Mouse (Mus musculus) heart, embryonic 11.5 days (tissue): Measurements from ENCODE around the gene Ms4a2. TPM values are rescaled to one million over a fixed set of nuclear protein-coding genes. Genes with fewer than 3 reads are reported as not detected.

Experiments
- ATAC-seq: fragments of 200-750 bp; cut with Nextera tagmentation; replicated peaks from 2 replicates; pipeline ENCODE4 v1.8.0; 2017; ENCODE audit warnings: moderate library complexity; ENCODE audit not compliant: insufficient number of reproducible peaks, low FRiP score, low TSS enrichment
- H3K27ac ChIP-seq: fragments of 300-500 bp; sonication (generic); 2 replicates; pipeline ENCODE4 v1.5.1; 2014; ENCODE audit warnings: mild to moderate bottlenecking, low read depth, low read length
- H3K27me3 ChIP-seq: fragments of 300-500 bp; sonication (generic); 2 replicates; pipeline ENCODE4 v1.6.1; 2014; ENCODE audit warnings: mild to moderate bottlenecking, low read length, mixed read lengths; ENCODE audit not compliant: control insufficient read depth, insufficient read depth
- H3K36me3 ChIP-seq: fragments of 300-500 bp; sonication (generic); 2 replicates; pipeline ENCODE4 v1.6.1; 2014; ENCODE audit warnings: mild to moderate bottlenecking, low read length, moderate library complexity, mixed read lengths; ENCODE audit not compliant: control insufficient read depth, insufficient read depth
- H3K4me1 ChIP-seq: fragments of 300-500 bp; sonication (generic); 2 replicates; pipeline ENCODE4 v1.6.1; 2014; ENCODE audit warnings: low read length; ENCODE audit not compliant: control insufficient read depth, insufficient read depth
- H3K4me2 ChIP-seq: fragments of 300-500 bp; sonication (generic); 2 replicates; pipeline ENCODE4 v1.6.1; 2014; ENCODE audit warnings: mild to moderate bottlenecking, moderate library complexity
- H3K4me3 ChIP-seq: fragments of 300-500 bp; sonication (generic); 2 replicates; pipeline ENCODE4 v1.5.1; 2014; ENCODE audit warnings: low read depth, low read length
- H3K9ac ChIP-seq: fragments of 300-500 bp; sonication (generic); 2 replicates; pipeline ENCODE4 v1.6.1; 2014; ENCODE audit warnings: mild to moderate bottlenecking, low read depth, low read length, moderate library complexity
- H3K9me3 ChIP-seq: fragments of 300-500 bp; sonication (generic); replicated peaks from 2 replicates; pipeline ENCODE4 v1.6.1; 2016; ENCODE audit warnings: low read length; ENCODE audit not compliant: control insufficient read depth
- WGBS: fragments of 180-500 bp; shearing (Covaris S2); extraction: QIAGEN DNeasy Blood & Tissue Kit; methylation state at CpG from one replicate; pipeline ENCODE4 v1.1.7; 2014; ENCODE audit not compliant: insufficient replicate concordance; 5-methylcytosine and 5-hydroxymethylcytosine counted together
- polyA plus RNA-seq: library from polyadenylated mRNA; unstranded; fragments of >200 nt; fragmentation: Nextera tagmentation; extraction: Ambion mirVana; gene quantifications from 2 replicates; pipeline ENCODE4 v1.2.1, GENCODE M21; 2014

Gene Ms4a2
- polyA plus RNA-seq, 1 experiment from 2014 or later = 0.24 TPM

DNA sequence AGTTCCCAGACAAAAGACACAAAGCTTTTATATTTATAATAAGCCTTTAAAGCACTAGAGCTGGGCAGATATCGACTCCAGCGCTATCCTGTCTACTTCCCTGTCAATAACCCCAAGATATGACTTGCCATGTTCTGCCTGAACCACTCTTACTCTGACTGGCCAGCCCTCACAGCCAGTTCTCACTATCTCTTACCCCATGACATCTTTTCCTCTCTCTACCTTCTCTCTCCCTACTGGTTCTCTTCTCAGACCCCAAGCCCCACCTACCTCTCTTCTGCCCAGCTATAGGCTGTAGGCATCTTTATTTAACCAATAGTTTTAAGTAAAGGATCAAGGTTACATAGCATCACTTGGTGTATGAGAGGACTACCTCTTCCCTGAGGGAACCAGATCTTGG, 10.8 kb upstream of the Ms4a2 start:
- Histone ChIP-seq H3K4me3 (no peak overlapping the region), H3K4me1 (no peaks in the 10 kb centered on the region), H3K27ac (no peak overlapping the region), H3K27me3 (no peaks in the 10 kb centered on the region), H3K9ac (no peak overlapping the region), H3K9me3 (no peaks in the 10 kb centered on the region), H3K36me3 (no peaks in the 10 kb centered on the region), H3K4me2 (no peak overlapping the region)
- 59% methylated on average over 2 of the region's 2 CpGs for WGBS
- no peak for ATAC-seq

DNA sequence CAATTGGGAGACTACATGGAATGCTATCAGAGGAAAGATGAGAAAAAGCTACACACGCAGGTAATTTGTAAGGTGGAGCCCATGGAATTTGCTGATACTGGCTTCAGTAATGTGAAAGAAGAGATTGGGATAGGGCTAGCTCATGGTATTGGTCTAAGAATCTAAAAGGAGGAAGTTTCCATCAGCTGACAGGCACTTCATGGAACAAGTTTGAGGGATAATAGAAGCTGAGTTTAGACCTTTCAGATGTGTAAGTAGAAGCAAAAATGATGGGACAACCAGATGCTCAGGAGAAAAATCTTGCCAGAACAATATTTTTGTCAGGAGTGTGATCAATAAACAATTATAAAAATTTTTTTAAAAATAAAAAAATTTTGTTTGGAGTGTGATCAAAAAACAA, 10.2 kb upstream of the Ms4a2 start:
- no peak for ATAC-seq
- H3K27me3 ChIP-seq = no peaks in the 10 kb centered on the region
- WGBS = 76% methylated on average over 1 of the region's 1 CpGs
- H3K4me2 ChIP-seq = no peak overlapping the region
- H3K36me3 ChIP-seq = no peaks in the 10 kb centered on the region
- no peaks in the 10 kb centered on the region for H3K4me1 ChIP-seq
- H3K9ac ChIP-seq = no peak overlapping the region
- H3K4me3 ChIP-seq = no peak overlapping the region
- H3K27ac ChIP-seq = no peak overlapping the region
- H3K9me3 ChIP-seq = no peaks in the 10 kb centered on the region

GRCm38 (mm10) chr19:11625231-11625630, 1.7 kb upstream of the Ms4a2 start:
- no peak for ATAC-seq
- Histone ChIP-seq H3K9ac (no peak overlapping the region), H3K4me2 (no peak overlapping the region), H3K4me3 (no peak overlapping the region), H3K36me3 (no peaks in the 10 kb centered on the region), H3K27me3 (no peaks in the 10 kb centered on the region), H3K27ac (no peak overlapping the region), H3K9me3 (no peaks in the 10 kb centered on the region), H3K4me1 (no peaks in the 10 kb centered on the region)
- 66% methylated on average over 5 of the region's 5 CpGs for WGBS

- H3K27ac ChIP-seq = no peak overlapping the region
- no peaks in the 10 kb centered on the region for H3K27me3 ChIP-seq
- H3K4me1 ChIP-seq = no peaks in the 10 kb centered on the region
- no peak for ATAC-seq
- no peak overlapping the region for H3K9ac ChIP-seq
- H3K4me2 ChIP-seq = no peak overlapping the region
- H3K36me3 ChIP-seq = no peaks in the 10 kb centered on the region
- H3K4me3 ChIP-seq = no peak overlapping the region
- no peaks in the 10 kb centered on the region for H3K9me3 ChIP-seq
These were observed 1.3 kb upstream of the Ms4a2 start for GRCm38 (mm10) chr19:11624800-11625199.

GRCm38 (mm10) chr19:11617983-11618382, 5.5 kb downstream of the Ms4a2 start:
- no peaks in the 10 kb centered on the region for H3K9me3 ChIP-seq
- no peak overlapping the region for H3K4me2 ChIP-seq
- H3K27me3 ChIP-seq = no peaks in the 10 kb centered on the region
- ATAC-seq = no peak
- no peaks in the 10 kb centered on the region for H3K4me1 ChIP-seq
- no peak overlapping the region for H3K9ac ChIP-seq
- H3K27ac ChIP-seq = no peak overlapping the region
- H3K36me3 ChIP-seq = no peaks in the 10 kb centered on the region
- H3K4me3 ChIP-seq = no peak overlapping the region

GRCm38 (mm10) chr19:11614805-11615204, 8.7 kb downstream of the Ms4a2 start:
- Histone ChIP-seq H3K27me3 (no peaks in the 10 kb centered on the region), H3K36me3 (no peaks in the 10 kb centered on the region), H3K9me3 (no peaks in the 10 kb centered on the region), H3K4me3 (no peak overlapping the region), H3K4me2 (no peak overlapping the region), H3K4me1 (no peaks in the 10 kb centered on the region), H3K9ac (no peak overlapping the region), H3K27ac (no peak overlapping the region)
- no peak for ATAC-seq
- 52% methylated on average over 2 of the region's 2 CpGs for WGBS

DNA sequence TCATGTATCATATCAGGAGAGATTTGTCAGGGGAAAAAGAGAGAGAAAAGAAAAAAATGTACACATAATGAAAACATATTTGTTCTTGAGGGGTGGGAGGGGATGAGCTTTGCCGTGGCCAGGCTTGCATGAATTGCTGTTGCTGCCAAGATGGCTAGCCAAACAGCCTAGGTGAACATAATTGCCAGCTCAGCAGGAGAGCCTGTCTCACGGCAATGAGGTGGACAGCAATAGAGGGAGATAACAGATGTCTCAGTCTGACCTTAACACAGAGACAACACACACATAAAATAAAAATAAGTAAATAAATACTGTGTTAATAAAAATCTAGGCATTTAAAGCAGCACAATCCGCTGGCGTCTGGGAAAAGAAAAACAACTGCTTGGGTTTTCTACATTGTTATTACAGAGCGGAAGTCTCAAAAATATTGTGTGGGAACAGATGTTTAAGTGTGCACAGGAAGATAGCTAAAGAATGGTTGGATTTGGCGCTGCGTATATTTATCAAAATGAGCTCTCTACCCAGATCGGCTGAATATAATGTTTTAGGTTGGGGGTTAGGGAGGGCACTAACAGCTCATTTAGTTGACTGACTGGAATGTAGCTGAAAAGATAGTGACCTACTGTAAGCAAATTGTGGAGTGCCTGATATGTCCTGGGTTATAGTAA, 9.6 kb downstream of the Ms4a2 start:
- no peaks in the 10 kb centered on the region for H3K27me3 ChIP-seq
- no peak overlapping the region for H3K27ac ChIP-seq
- ATAC-seq = no peak
- WGBS = 63% methylated on average over 8 of the region's 8 CpGs
- no peak overlapping the region for H3K4me2 ChIP-seq
- H3K9me3 ChIP-seq = no peaks in the 10 kb centered on the region
- H3K4me3 ChIP-seq = no peak overlapping the region
- no peaks in the 10 kb centered on the region for H3K36me3 ChIP-seq
- H3K4me1 ChIP-seq = no peaks in the 10 kb centered on the region
- no peak overlapping the region for H3K9ac ChIP-seq

DNA sequence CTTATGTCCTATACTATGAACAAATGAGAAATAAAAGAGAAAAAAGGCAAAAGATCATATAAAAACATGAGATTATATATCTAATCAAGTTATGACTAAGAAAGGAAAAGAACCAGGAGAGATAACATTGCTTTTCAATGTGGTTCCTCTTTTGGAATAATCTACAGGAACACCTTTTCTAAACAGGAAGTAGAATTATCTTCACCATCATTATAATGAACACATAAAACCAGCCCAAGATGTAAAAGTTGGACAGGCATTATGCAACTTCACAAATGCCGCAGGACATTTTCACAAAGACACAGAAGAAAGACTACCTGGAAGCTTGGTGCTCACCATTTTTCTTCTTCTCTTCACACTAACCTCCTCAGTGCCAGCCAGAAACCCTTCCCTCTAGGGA, 10.4 kb downstream of the Ms4a2 start:
- H3K27me3 ChIP-seq = no peaks in the 10 kb centered on the region

GRCm38 (mm10) chr19:11612293-11612692, 11.2 kb downstream of the Ms4a2 start:
- Histone ChIP-seq H3K36me3 (no peaks in the 10 kb centered on the region), H3K27me3 (no peaks in the 10 kb centered on the region), H3K9me3 (no peaks in the 10 kb centered on the region), H3K4me3 (no peak overlapping the region), H3K4me2 (no peak overlapping the region), H3K27ac (no peak overlapping the region), H3K9ac (no peak overlapping the region), H3K4me1 (no peaks in the 10 kb centered on the region)
- no peak for ATAC-seq
- 36% methylated on average over 2 of the region's 2 CpGs for WGBS

More for the DNA sequence above, 10.4 kb downstream of the Ms4a2 start:
- H3K4me3 ChIP-seq = no peak overlapping the region
- WGBS = 90% methylated on average over 1 of the region's 1 CpGs
- no peak overlapping the region for H3K4me2 ChIP-seq
- no peaks in the 10 kb centered on the region for H3K4me1 ChIP-seq
- no peak overlapping the region for H3K9ac ChIP-seq
- no peak for ATAC-seq
- H3K36me3 ChIP-seq = no peaks in the 10 kb centered on the region
- no peak overlapping the region for H3K27ac ChIP-seq
- no peaks in the 10 kb centered on the region for H3K9me3 ChIP-seq
